Mouse (Mus musculus): Measurements from ENCODE around the gene Lyst.
"Not testable (repeated sequence)": the region's sequence is repeated elsewhere in the genome, so short reads cannot be mapped to it uniquely, and the experiment has no call there.

Gene Lyst

DNA sequence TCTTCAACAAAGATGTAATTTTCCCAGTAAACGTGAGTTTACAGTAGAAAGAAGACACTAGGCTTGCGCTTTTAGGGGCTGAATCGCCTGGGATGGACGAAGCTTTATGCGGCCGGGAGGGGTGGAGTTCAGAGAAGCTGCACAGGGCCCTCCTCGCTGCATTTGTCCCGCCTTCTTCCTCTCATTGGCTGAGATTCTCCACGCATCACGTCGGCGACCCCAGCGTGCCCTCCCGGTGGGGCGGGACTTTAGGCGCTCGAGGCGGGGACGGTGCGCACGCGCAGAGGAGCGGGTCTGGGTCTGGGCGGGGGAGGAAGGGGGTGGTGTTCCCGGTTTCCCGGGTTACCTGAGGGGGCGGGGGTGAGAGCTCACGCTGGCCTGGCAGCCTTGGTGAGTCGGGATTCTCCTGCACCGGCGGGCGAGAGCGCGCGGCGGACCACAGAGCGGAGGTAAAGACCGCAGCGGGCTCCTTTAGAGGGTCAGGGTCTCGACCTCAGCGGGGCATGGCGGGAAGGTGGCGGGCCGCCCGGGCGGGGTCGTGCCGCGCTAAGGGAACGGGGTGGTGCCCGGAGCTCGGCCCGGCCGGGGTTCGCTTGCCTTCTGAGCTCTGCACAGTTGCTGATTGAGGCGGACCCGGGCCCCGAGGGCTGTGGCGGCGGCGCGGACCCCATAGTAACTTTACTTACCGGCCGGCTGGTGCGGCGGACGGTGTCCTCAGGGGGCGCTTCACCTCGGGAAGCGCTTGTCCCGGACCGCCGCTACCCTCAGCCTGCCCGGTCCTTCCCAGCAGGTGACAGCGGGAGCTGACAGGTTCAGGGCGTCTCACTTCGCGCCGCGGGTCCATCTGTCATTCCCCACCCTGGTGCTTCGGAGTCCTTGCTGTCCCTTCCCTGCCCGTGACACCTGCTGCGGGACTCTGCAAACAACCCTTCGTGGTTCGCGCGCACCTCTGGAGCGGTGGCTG is at the start of gene Lyst:
TSS of gene Lyst (plus strand) at position 350 of the 964 bp plus-strand sequence.
- DNase-seq (ENCODE audit: low spot score in 2 of 2), result peak; percentile 99 to 100

DNA sequence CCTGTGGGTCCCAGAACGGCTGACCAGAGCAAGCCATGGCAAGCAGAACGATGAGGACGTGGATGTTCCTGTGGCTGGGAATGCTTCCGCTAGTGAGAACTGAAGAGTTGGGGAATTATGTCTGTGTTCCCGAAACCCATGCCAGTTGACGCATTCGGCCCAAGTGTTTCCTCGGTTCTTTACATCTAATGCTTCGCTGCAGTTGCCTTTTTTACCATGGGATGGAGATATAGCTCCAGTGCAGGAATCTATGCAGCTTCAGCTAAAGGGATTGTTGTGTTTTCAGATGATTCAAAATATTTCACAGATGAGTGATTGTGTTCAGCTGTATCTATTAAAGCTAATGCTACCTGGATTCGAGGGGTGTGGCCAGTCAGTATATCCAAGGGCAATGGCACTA is 47.1 kb upstream of the Lyst start:
- not testable (repeated sequence) for DNase-seq (ENCODE audit: low spot score in 2 of 2)

- no peak for DNase-seq (ENCODE audit: low spot score in 2 of 2)
Measured at GRCm38 (mm10) chr13:13546792-13547191, 43.4 kb upstream of the Lyst start.

DNA sequence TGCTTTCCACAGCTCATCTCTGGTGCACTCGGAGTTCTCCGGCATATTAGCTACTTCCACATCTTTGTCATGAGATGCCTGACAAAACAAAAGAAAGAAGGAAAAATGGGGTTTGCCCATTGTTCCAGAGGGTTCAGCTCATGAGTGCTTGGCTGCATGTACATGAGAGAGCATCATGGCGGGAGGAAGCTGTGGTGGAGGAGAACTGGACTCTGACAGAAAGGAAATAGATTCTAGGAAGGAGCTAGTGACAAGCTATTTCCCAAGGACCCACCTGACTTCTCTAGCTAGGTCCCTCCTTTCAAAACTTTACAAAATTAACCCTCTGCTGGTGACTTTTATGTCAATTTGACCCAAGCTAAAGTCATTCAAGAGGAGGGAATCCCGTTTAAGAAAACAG is 42.3 kb upstream of the Lyst start:
- DNase-seq (ENCODE audit: low spot score in 2 of 2), result no peak

DNA sequence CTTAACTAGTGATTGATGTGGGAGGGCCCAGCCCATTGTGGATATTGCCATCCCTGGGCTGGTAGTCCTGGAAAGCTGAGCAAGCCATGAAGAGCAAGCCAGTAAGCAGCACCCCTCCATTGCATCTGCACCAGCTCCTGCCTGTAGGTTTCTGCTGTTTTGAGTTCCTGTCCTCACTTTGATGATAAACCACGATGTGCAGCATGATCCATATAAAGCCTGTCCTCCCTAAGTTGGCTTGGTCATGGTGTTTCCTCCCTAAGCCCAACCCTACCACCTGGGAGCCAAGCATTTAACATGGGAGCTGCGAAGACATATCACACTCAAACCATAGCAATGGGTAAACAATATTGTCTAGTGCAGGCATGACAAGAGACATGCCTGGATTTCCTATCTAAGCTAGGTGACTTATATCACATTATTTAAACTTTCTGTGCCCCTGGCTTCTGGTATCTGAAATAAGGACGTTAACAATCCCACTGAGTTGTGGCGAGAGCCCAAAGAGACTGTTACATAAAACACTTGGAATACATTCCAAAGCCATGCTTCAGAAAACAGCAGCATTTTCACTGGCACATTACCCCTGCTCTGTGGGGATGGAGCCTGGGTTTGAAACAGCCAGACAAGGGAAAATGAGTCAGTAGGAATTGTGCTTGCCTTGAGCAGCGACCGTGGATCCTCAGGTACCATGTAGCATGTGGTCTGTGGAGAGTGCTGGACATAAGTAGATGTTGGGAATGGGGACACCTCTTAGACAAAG is 41.6 kb upstream of the Lyst start:
- no peak for DNase-seq (ENCODE audit: low spot score in 2 of 2)

DNA sequence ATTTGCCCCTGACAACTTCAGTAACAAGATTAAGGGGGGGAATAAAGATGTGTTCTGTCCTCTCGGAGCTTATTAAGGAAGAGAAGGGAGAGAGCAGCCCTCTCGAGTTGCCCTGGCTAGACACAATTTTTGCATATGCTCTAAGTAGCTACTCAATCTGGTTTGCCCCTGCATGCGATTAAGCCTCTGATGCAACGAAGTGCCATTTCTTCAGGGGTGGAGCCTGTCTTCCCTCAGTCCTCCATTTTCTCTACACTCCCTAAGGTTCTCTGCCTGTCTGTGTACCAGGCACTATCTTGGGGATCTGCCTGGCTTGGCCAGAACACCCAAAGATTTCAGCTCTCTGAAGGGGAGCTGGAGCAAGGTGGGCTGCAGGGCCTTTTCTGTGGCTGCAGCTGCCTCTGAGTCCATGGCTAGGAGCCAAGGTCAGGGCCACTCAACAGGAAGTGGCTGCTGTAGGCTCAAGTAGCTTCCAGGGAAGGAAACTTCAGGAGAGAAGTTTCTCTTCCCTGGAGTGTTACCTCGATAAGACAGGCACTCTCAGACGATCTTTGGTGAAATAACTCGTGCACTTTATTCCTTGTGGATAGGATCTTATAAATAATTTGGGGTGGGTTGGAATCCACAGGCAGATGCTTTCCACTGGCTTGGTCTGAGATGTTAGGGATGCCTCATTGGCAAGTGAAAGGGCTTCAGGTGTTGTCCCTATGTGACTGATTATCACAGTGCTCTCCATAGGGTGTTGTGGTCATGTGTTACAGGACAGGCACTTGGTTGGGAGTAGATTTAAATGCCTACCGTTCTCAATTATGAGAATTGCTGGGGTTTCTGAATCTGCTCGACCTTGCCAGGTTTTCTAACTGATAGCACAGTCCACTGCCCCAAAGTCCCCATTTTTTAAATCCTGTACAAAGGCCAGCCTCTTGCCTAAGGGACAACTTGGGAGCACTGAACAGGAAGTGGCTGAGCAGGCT is 40.2 kb upstream of the Lyst start:
- DNase-seq (ENCODE audit: low spot score in 2 of 2), result no peak

DNA sequence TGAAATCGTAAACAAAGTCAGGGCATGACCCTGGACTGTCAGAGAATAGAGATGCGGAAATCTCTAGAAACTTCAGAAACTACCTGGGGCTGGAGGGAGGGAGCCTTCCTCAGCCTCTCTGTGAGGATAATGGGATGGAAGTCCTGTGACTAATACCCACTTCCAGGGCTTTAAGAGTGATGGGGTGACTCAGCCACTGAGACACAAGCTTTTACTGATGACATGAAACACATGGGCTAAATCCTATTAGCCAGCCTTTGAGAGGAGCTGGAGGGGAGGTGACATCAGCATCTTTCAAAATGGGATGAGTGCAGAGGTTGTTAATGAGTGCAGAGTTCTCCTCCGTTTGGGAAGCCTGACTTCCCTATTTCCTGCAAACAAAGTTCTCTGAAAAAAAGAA is 38.2 kb upstream of the Lyst start:
- DNase-seq (ENCODE audit: low spot score in 2 of 2), result no peak

DNA sequence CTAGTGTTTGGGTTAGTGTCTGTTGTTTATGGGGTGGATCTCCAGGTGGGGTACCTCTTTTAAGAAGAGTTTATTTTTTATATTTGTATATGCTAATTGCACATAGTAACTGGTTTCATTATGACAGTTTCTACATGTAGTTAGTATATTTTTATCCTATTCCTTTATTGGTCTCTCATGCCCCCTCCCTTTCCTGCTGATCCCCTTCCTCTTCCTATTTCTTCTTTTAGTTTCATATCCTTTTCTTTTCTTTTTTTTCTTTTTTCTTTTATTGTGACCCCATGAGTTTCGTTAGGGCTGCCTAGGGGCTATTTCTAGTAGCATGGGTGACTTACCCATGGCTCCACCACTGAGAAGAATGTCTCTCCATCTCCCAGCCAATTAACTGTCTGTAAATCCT is 36.5 kb upstream of the Lyst start:
- DNase-seq (ENCODE audit: low spot score in 2 of 2), result no peak

DNA sequence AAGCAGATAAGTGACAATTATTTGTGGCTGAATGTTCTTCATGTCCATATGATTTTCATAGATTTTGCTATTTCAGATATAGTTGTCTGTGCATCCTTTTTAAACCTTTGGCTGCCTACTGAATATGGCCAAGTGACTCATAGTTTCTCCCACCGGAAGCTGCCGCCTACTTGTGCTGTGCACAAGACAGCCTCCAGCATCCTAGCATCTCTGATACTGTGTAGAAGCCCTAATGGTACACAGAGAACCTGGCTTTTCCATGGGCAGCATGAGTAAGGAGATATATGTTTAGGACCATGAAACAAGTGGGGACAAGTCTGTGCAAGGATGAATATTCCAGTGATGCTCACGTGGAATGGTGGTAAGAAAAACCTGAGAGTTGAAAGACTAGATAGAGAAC is 35.0 kb upstream of the Lyst start:
- no peak for DNase-seq (ENCODE audit: low spot score in 2 of 2)

DNA sequence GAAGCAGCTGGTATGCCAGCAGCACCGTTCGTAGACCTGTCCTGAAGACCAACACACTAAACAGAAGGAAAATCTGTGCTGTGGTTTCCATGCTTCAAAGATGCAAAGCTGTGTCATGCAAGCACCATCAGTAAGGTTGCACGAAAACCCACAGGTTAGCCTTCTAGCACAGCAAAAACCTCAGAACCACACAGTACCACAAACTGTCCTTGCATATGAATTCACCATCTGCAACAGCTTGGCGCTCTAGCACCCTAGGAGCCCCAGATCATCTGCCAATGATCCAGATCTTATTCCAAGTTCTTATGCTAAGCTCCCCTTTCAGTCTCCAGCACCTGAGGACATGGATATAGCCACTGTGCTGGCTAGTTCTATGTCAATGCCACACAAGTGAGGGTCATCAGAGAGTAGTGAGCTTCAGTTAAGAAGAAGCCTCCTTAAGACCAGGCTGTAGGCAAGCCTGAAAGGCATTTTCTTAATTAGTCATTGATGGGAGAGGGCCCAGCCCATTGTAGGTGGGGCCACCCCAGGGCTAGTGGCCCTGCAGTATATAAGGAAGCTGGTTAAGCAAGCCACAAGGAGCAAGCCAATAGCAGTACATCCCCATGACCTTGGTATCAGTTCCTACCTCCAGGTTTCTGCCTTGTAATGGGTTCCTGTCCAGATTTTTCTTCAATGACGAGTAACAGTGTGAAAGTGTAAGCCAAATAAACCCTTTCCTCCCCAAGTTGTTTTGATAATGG is 33.0 kb upstream of the Lyst start:
- DNase-seq (ENCODE audit: low spot score in 2 of 2), result no peak

DNA sequence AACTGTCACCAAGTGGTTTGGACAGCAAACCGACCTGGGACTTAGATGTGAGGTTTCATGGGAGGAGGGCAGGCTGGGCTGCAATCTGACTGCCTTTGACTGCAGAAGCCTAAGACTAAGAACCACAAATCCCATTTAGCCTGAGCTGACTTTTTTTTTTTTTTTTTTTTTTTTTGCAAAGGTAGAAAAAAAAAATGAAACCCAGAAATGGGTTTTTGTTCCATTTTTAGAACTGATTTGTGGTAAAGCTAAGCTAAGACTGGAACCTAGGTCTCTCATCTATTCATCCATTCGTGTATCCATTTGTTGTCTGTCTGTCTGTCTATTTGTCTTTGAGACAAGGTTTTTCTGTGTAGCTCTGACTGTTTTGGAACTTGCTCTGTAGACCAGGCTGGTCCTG is 31.9 kb upstream of the Lyst start:
- no peak for DNase-seq (ENCODE audit: low spot score in 2 of 2)

- peak; percentile 38 to 55 for DNase-seq (ENCODE audit: low spot score in 2 of 2)
Measured at GRCm38 (mm10) chr13:13558900-13559299, 31.3 kb upstream of the Lyst start.

DNA sequence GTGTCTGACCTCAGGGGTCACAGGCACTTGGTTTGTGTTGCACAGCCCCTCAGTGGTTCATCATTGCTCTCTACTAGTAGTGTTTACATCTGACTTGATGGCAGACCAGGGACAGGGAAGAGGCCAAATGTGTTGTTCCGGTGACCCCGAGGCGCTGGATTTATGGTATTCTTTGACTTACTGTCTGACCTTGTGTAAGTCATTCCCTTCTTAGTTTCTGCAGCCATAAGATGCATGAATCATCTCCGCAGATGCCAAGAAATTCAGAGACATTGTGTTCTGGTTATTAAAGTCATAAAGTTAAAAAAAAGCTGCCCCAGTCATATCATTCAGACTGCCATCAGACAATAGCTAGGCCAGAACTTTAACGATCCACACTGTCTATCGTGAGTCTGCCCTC is 27.6 kb upstream of the Lyst start:
- DNase-seq (ENCODE audit: low spot score in 2 of 2), result no peak

DNA sequence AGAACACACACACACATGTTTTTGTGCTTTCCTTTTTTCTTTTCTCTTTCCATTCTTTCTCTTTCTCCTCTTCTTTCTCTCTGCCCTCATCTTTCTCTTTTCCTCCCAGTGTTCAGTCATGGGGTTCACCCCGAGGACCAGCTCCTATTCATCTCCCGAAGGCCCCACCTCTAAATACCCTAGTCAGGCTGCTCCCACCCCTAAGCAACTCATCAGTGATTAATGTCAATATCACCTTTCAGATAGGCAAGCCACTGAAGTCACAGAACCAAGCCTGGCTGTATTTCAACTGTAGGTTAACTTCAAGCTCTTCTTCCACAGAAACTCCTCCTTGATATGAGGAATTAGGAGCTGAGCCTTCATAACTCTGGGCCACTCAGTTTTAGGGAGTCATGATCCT is 26.1 kb upstream of the Lyst start:
- DNase-seq (ENCODE audit: low spot score in 2 of 2), result no peak

GRCm38 (mm10) chr13:13564541-13564940 is 25.7 kb upstream of the Lyst start:
- peak; percentile 78 to 84 for DNase-seq (ENCODE audit: low spot score in 2 of 2)

DNA sequence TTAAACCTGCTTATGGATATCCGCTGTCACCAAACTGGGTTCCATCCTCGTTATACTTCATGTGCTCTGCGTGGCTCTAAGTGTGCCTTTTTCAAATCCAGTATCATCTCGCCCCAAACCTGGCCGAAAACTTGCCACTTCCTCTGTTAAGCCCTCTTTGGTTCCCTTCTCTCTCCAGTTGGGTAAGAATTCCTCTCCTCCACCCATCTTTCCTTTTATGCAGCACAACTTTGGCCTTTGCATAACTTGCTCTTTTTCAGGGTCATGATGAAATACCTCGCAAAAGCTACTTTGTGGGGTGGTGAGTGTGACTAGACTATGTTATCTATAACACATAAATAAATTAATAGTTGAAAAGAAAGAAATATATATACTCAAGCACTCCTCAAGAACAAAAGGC is 22.6 kb upstream of the Lyst start:
- no peak for DNase-seq (ENCODE audit: low spot score in 2 of 2)

- DNase-seq (ENCODE audit: low spot score in 2 of 2), result no peak
Measured at GRCm38 (mm10) chr13:13568824-13569223, 21.4 kb upstream of the Lyst start.

DNA sequence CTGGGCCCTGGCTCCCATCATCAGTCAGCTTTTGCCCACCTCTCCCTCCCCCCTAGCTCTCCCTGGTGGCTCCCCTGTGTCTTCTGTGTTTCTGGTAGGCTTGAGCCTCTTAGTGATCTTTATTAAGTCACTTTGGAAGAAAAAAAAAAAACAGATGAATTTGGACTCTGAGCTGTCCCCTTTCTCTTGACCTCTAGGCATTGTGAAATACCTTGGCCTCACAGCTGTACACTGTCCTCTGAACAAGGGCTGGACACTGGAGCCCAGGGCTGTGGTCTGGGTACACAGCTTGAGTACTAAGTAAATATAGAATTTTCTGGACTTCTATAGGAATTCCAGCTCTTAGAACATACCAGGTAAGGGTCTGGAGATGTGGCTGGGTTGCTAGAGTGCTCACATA is 20.6 kb upstream of the Lyst start:
- DNase-seq (ENCODE audit: low spot score in 2 of 2), result no peak

GRCm38 (mm10) chr13:13572060-13572835 is 17.9 kb upstream of the Lyst start:
- DNase-seq (ENCODE audit: low spot score in 2 of 2), result no peak

- DNase-seq (ENCODE audit: low spot score in 2 of 2), result no peak
Measured at GRCm38 (mm10) chr13:13572941-13573340, 17.3 kb upstream of the Lyst start.
